Mouse (Mus musculus): ENCODE results near the gene Ly6g5c.

The Ly6g5c gene

DNA sequence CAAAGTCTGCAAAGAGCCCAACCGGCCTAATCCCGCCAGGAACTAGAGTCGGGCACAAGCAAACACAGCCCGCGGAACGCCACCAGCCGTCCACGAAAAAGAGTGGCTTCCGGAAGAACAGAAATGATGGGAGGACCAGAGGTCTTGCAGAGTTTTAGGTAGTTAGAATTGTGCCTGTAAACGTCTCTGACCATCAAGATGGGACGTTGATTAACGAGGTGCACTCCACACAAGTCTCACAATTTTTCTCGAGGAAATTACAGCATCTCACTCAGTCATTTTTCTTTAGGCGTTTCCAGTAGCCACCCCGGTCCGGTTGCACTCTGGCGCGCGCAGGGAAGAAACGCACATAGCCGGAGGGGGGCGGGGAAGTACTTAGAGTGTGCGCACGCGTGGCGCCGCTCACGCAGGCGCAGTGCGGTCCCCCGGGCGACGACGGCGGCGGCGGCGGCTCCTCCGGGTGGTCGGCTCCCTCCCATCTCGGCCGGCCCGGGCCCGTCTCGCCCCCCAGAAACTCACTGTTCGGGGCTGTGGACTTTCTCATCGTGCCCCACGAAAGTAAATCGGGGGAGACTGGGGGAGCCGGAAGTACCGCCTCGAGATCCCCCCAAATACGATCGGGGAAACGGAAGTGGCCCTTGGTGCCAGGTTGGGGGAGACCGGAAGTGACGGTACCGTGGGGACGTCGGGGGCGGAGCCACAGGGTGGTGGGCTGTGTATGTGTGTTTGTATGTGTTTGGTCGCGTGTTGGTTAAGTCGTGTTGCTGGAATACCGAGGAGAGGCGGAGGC, 26.9 kb downstream of the Ly6g5c start, which contains the start of gene Bag6:
Gene Bag6, plus strand, starts transcription at position 378 of the 790 bp plus-strand sequence.
- ATAC-seq (ENCODE audit: insufficient number of reproducible peaks, low FRiP score, low TSS enrichment) = peak; percentile 89

DNA sequence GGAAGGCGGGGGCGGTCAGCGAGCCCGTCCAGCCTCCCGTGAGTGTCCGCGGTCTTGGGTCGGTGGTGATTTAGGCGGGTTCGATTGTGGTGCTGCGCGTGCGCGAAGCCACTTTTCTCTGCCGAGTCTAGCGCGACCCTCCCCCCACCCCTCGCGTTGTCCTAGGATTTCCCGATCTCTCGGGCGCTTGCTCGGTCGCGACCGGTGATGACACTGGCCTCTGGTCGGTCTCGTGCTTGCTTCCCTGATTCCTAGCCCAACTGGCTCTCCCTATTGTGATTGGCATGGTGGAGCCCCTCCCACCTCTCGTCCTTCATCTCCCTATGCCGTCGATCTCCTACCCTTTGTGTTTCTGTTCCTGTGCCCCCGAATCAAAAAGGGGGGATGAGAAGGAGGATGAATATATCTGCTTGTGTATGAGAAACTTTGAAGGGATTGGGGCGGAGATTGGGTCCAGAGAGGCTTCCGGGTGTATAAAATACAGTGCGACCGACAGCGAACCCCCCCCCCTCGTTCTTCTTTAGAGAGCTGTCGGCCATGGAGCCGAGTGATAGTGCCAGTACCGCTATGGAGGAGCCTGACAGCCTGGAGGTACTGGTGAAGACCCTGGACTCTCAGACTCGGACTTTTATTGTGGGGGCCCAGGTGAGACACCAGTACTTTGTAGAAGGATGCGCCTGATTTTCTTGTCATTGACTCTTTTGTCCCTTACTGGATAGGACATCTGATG, 27.7 kb downstream of the Ly6g5c start:
- peak; percentile 37; the same call in 1 of the 2 replicates for ATAC-seq (ENCODE audit: insufficient number of reproducible peaks, low FRiP score, low TSS enrichment)

DNA sequence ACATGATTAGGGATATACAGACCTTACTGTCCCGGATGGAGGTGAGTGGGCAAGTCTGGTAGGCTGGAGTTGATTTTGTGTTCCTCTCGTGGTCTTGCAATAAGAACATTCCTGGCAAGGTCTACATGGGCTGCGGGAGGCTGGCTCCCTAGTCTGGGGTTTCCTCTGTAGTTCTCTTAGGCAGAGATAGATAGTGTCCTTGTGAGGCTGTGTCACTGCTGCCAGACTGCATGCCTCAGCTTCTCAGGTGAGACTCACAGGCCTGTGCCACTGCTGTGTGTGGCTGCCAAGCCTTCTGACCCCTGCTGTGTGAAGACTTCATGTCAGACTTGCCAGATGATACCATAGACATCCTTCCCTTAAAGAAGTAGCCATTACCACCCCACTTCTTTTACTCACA, 31.2 kb downstream of the Ly6g5c start:
- no peak for ATAC-seq (ENCODE audit: insufficient number of reproducible peaks, low FRiP score, low TSS enrichment)

DNA sequence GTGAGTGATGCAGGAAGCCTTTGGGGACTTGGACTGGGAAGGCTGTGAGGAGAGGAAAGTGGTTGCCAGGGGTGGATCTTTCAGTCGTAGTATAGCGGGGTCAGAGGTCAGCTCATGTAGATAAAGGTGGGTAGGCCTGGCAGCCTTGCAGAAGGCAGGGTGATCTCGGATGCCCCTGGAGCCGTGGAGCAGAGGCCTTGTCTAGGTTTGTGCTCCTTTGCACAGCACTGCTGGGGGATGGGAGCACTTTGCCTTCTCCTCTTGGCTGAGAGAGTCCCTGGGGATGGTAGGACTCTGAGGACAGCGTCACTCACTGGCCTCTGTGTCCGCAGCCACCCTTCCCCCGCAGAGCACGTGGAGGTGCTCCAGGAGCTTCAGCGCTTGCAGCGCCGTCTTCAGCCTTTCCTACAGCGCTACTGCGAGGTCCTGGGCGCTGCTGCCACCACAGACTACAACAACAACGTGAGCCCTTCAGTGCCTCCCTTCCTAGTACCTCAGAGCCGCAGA, 32.5 kb downstream of the Ly6g5c start:
- no peak for ATAC-seq (ENCODE audit: insufficient number of reproducible peaks, low FRiP score, low TSS enrichment)

DNA sequence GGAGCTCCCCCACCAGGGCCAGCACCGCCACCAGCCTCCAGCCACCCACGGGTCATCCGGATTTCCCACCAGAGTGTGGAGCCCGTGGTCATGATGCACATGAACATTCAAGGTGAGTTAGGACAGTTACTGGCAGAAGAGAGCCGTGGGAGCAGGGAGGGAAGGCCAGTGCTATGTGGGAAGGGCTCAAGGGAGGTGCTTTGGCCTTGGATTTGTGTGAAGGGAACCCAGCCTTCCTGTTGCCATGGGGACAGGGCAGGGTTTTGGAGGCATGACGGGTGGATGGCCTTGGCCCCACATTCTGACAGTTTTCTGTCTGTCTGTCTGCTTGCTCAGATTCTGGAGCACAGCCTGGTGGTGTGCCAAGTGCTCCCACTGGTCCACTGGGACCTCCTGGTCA, 33.9 kb downstream of the Ly6g5c start:
- no peak for ATAC-seq (ENCODE audit: insufficient number of reproducible peaks, low FRiP score, low TSS enrichment)

DNA sequence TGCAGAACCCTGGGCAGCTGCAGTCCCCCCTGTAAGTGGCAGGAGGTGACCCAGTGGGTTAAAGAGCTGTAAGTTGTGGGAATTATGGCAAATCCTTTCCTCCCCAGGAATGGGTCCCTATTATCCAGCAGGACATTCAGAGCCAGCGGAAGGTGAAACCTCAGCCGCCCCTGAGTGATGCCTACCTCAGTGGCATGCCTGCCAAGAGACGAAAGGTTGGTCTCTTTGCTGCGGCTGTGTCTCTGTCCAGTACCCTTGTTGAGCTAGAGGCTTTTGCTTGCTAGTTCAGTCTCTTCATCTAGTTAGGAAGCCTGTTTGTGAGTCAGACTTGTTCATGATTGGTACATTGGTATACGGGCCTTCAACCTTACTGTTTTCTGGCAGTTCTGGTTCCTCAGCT, 38.1 kb downstream of the Ly6g5c start:
- no peak for ATAC-seq (ENCODE audit: insufficient number of reproducible peaks, low FRiP score, low TSS enrichment)

DNA sequence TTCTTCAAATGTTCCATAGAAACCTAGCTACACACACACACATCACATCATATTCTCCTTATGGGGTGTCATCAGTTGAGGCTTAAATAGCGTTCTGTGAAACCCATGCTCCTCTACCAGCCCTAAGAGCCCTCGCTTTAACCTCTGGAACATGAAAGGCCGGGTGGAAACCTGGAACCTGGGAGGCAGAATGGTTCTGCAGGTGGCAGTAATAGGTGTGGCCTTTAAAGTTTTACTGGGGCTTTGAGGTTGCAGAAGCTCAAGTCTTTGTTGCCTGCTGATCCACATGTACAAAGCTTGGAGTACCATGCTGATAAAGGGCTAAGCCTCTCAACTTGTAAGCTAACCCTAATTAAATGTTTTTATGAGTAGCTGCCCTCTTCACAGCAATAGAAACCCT, 39.3 kb downstream of the Ly6g5c start:
- ATAC-seq (ENCODE audit: insufficient number of reproducible peaks, low FRiP score, low TSS enrichment) = no peak

DNA sequence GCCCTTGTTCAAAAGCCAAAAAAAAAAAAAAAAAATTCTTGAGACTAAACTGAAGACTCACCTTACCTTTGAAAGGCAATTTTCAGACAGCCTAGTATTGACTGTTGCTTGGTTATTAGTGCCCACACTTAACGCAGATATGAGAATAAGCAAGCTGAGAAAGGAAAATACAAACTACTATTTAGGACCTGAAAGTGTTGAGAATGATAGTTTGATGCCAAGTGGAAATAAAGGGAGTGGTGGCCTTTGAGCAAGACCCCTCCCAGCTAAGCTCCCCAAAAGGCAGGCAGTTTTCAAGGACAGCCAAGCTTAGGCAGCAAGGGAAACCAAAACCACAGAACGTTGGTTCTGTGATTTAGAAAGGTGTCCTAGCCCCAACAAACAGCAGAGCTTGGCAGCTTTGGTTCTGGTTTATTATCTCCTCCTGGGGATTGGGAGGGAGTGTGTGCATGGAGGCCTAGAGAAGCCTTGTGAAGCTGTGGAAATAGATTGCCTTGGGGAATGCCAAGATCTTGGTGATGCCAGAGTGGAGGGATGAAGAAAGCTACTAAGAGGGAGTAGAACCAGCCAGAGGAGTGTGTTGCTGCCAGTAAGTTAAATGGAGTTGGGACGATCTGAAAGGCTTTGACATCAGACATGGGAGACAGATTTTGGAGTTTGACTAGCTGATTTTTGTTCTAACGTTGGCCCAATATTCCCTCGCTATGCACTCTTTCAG, 40.0 kb downstream of the Ly6g5c start:
- ATAC-seq (ENCODE audit: insufficient number of reproducible peaks, low FRiP score, low TSS enrichment) = no peak

DNA sequence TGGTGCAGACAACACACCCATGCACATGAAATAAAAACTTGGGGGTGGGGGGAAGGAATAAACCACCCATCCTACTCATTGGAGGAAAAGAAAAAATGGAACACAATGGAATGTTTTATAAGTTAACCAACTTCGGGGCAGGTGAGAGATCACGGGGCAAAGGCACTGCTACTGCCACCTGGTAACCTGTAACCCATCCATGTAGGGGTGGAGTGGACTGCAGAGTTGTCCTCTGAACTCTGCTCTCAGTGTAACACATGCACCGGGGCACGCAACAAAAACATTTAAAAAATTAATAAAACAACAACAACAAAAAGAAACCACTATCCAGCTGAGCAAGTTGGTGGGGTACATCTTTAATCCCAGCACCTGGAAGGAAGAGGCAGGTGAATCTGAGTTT, 44.0 kb downstream of the Ly6g5c start:
- no peak for ATAC-seq (ENCODE audit: insufficient number of reproducible peaks, low FRiP score, low TSS enrichment)

DNA sequence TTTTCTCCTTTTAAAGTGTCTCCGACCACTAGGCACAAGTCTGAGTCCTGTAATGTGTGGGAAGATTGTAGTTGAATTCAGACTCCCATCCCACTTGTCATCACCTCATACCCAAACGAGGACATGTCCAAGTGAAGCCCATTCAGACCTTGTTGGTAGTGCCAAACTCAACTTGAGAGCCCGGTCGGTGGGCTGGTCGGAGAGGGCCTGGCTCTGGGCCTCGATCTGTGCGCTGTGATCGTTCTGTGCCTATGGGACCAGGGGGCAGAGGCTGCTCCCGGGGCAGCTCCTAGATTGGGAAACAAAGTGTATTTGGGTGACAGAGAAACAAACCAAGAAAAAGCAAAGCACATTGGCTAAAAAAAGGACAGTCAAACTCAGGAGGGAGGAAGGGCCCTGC, 45.0 kb downstream of the Ly6g5c start:
- no peak for ATAC-seq (ENCODE audit: insufficient number of reproducible peaks, low FRiP score, low TSS enrichment)

DNA sequence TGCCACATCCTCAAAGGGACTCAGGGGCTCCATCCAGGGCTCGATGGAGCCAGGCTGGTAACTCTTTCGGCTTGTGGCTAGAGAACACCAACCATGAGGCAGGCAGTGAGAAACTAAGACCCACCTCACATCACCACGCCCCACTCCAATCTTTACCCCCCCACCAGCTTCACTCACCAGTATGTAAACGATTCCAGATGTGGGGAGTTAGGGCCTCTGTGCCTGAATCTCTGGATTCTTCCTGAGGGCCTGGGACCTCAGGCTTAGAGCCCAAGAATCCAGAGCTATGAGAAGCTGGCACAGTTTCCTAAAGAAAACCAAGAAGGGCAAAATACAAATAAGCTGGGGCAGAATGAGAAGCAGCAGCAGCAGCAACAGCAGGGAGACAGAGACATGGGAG, 45.9 kb downstream of the Ly6g5c start:
- ATAC-seq (ENCODE audit: insufficient number of reproducible peaks, low FRiP score, low TSS enrichment) = no peak

DNA sequence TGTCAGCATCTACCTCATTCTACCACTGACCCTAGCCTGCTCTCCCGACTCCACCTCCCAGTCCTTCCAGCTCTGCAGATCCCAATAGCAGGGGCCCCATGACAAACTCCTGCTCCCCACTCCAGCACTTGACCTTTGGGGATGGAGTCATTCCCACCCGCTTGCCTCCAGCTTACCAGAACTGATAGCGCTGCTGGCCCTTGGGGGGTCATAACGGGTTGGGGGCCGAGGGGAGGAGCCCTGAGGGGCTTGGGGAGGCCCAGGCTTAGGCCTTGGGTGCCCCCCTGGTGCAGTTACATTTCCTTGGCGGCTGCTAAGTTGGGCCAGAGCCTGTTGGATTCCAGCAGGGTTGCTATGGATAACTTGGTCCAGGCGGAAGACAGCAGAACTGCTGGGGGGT, 46.5 kb downstream of the Ly6g5c start:
- no peak for ATAC-seq (ENCODE audit: insufficient number of reproducible peaks, low FRiP score, low TSS enrichment)

DNA sequence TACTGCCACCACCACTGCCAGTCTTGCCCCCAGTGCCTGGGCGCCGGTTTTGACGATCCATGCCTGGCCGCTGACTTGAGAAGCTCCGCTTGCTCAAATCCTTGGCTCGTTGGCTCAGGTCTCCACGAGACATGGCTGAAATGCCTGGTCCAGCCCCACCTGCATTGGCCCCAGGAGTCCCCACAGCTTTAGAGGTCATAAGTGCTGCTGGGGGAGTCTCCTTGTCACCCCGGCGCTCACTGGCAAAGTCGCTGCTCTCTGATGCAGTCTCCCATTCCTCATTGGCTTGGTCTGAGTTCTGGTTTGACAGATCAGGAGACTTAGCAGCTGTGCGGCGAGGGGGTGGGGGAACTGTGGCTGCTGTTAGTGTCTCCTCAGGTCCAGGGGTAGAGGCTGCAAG, 47.4 kb downstream of the Ly6g5c start:
- no peak for ATAC-seq (ENCODE audit: insufficient number of reproducible peaks, low FRiP score, low TSS enrichment)

DNA sequence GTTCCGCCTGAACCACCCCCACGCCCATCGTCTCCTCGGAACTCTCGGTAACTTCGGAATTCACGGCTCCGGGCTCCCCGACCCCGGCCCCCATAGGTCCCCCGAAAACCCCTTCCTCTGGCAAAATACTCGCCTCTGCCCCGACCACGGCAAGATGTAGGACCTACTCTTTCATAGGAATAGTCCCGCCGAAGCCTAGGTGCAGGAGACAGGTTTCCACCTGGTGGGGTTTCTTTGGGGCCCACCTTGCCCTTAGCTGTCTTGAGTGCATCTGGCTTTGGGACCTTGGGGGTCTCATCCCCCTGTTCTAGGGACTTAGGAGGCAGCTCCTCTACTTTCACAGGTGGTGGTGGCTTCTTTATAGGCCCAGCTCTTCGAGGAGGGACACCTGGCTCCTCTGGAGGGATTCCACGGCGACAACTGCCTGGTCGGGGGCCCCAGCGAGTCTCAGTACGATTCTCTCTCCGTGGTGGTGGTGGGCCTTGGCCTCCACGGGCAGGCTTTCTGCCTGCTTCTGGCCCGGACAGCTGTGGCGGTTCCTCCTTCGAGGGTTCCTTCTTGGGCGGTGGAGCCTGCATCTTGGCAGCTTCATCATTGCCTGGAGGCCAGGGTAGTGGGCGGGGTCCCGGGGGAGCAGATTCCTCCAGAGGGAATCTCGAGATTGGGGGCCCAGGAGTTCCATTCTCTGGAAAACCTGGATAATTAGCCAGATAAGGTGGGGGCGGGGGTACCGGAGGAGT, 48.6 kb downstream of the Ly6g5c start:
- no peak for ATAC-seq (ENCODE audit: insufficient number of reproducible peaks, low FRiP score, low TSS enrichment)

DNA sequence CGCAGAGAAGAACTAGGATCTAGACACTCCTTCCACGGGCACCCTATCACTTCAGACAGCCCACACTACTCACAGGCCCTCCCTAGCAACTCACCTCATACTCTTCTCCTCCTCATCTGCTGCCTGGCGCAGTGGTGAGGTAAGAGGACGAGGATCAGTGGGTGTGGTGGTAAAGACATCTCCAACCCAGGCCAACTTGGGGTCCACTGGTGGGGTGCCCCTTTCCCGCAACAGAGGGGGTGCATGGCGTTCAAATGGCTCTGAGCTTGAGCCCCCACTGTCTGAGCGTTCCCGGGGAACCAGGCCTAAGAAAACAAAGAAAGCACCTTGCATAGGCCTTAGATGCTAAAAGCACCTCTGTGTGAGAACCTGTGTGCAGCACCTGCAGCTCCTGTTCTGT, 49.2 kb downstream of the Ly6g5c start:
- no peak for ATAC-seq (ENCODE audit: insufficient number of reproducible peaks, low FRiP score, low TSS enrichment)

DNA sequence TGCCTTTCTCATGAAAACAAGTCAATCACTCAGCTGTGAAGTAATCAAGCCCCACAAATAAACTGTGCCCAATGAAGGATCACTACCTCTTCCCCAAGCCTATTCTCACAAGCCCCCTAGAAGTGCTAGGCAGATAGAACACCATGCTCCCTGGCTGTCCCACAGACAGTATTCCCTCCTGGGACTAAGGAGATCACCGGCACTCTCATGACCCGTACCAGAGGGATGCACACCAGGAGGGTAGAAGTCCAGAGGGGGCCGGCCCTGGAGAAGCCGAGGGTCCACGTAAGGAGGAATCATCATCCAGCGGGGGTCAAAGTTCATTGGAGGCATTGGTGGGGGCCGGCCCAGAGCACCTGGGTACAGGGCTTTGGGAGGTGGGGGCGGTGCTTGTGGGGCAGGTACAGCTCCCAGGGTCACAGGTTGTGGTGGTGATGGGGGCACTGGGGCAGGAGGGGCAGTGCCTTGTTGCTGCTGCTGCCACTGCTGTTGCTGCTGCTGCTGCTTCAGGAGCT, 49.6 kb downstream of the Ly6g5c start:
- ATAC-seq (ENCODE audit: insufficient number of reproducible peaks, low FRiP score, low TSS enrichment) = no peak

DNA sequence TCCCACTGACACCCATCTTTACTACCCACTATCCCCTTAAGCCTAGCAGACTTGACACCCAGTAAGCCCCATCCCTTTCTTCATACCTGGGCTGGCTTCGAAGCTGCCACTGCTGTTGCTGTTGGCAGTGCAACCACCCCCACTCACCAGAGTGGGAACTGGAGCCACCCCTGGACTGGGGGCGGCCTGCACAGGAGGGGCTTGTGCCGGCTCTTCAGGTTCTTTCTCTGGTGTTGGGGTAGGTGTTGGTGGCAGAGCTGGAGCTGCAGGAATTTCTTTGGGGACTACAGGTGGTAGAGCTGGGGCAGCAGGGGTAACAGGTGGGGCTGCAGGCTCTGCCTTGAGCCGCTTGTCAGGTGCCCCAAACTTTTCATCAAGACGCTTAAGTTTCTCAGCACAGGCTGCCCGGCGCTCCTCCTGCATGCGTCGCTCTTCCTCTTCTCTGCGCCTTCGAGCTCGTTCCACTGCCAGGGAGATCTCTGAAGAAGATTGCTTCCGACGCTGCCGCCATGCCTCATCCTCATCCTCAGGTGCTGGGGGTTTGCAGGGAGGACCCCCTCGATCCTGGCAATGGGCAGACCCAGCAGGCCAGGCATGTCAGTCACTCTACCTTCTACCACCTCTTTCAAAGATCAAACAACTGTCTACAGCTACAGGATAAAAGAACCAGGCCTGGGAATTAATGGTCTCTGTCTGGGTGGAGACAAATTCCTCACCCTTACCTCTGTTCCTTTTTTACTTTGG, 50.9 kb downstream of the Ly6g5c start:
- no peak for ATAC-seq (ENCODE audit: insufficient number of reproducible peaks, low FRiP score, low TSS enrichment)

DNA sequence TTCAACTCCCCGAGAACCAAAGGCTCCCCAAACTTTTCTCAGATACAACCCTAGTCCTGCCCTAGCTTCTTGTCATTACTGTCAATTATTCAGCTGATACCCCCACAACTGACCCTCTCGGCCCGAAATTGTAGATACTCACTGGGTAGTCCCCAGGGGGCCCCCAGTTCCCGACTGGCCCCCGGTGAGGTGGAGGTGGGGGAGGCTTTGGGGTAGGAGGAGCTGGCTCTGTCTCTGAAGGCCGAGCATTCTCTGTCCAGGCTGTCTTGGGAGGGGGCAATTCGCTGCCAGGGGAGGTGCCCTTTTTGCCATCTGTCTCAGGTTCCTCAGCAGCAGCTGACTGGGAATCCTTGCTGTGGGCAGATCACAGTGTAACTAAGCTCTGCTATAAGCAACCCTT, 51.6 kb downstream of the Ly6g5c start:
- no peak for ATAC-seq (ENCODE audit: insufficient number of reproducible peaks, low FRiP score, low TSS enrichment)

DNA sequence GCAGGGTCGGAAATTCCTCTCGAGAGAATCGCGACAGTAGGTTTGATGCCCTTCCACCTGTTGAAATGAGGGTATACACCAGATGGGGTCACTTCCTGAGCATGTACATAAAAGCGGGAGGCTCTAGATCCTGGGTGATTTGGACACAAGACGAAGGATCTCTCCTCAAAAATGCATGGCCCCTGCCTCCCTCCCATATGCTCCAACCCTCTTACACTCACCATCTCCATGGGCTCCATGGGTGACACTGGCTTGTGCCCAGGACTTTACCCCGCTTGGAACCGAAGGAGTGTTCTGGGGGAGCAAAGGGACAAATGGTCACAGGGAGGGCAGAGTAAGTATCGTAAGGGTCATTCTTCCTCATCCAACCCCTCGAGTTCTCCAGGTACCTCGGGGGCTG, 53.3 kb downstream of the Ly6g5c start:
- ATAC-seq (ENCODE audit: insufficient number of reproducible peaks, low FRiP score, low TSS enrichment) = no peak

All from cerebellum, adult (tissue).